Mouse (Mus musculus) lung, adult 2 months (tissue): ENCODE measurements around the gene Vsig10.

Experiments used
- CTCF ChIP-seq: fragments of 200-500 bp; IDR thresholded peaks from 2 replicates; pipeline ENCODE4 v1.5.1; 2011; ENCODE audit warnings: mild to moderate bottlenecking, low read length, control low read depth; ENCODE audit not compliant: insufficient read depth
- POLR2A ChIP-seq: fragments of 200-500 bp; IDR thresholded peaks from 2 replicates; pipeline ENCODE4 v1.6.1; 2011; ENCODE audit warnings: low read depth, mild to moderate bottlenecking, control low read depth, low read length, borderline replicate concordance; ENCODE audit errors: extremely low read depth

- TF ChIP-seq CTCF: no peak
- no peak for TF ChIP-seq POLR2A
Measured at GRCm38 (mm10) chr5:117269395-117269794, 49.5 kb upstream of the Vsig10 start.
